Mouse (Mus musculus): ENCODE data around the gene Ociad2. TPM values are rescaled to one million over a fixed set of nuclear protein-coding genes. Genes with fewer than 3 reads are reported as not detected.

The Ociad2 gene
- polyA plus RNA-seq, 1 experiment from 2014 or later, result 1.2 TPM

GRCm38 (mm10) chr5:73293458-73293827 is 47.4 kb downstream of the Ociad2 start:
- Histone ChIP-seq H3K36me3 (replicated peaks; ENCODE audit: insufficient read depth, low read length) (peaks cover 28% of the 10 kb centered on the region), H3K4me1 (ENCODE audit: insufficient read depth) (peaks cover 6% of the 10 kb centered on the region; the same call in 1 of the 2 replicates), H3K27me3 (ENCODE audit: insufficient read depth, low read length) (no peaks in the 10 kb centered on the region), H3K9me3 (ENCODE audit: low read length) (no peaks in the 10 kb centered on the region), H3K4me3 (ENCODE audit: low read depth, low read length) (peak overlapping the region; percentile 99), H3K27ac (ENCODE audit: low read depth) (peak overlapping the region; percentile 99), H3K4me2 (ENCODE audit: low read depth, low read length) (peak overlapping the region; percentile 77), H3K9ac (replicated peaks) (peak overlapping the region; percentile 97)
- DNase-seq (no peak), ATAC-seq (no peak)
- no peak for TF ChIP-seq CTCF (IDR thresholded peaks at IDR 0.05; ENCODE audit: low read depth)
- no peak for TF ChIP-seq EP300 (IDR thresholded peaks at IDR 0.05; ENCODE audit: low read depth)
- WGBS (ENCODE audit: insufficient replicate concordance), result 5% methylated on average over 8 of the region's 8 CpGs

GRCm38 (mm10) chr5:73292502-73293457 is 48.0 kb downstream of the Ociad2 start, which contains the start of gene Ociad1:
TSS of gene Ociad1 (plus strand) at chr5:73292784.
- H3K9me3 ChIP-seq (ENCODE audit: low read length), result no peaks in the 10 kb centered on the region
- DNase-seq (peak; percentile 98), ATAC-seq (peak; percentile 99)
- peak within 1 kb of the TSS; percentile 77 for H3K4me2 ChIP-seq (ENCODE audit: low read depth, low read length)
- no peaks in the 10 kb centered on the region for H3K27me3 ChIP-seq (ENCODE audit: insufficient read depth, low read length)
- no peak; the same call in 1 of the 2 replicates for TF ChIP-seq EP300 (IDR thresholded peaks at IDR 0.05; ENCODE audit: low read depth)
- TF ChIP-seq CTCF (IDR thresholded peaks at IDR 0.05; ENCODE audit: low read depth), result peak; percentile 24; the same call in 1 of the 2 replicates
- peaks cover 22% of the 10 kb centered on the region for H3K36me3 ChIP-seq (replicated peaks; ENCODE audit: insufficient read depth, low read length)
- H3K4me1 ChIP-seq (ENCODE audit: insufficient read depth), result peaks cover 6% of the 10 kb centered on the region; the same call in 1 of the 2 replicates
- under 1% methylated on average over 57 of the region's 58 CpGs for WGBS (ENCODE audit: insufficient replicate concordance)
- peak within 1 kb of the TSS; percentile 97 for H3K9ac ChIP-seq (replicated peaks)
- peak within 1 kb of the TSS; percentile 99 for H3K27ac ChIP-seq (ENCODE audit: low read depth)
- peak within 1 kb of the TSS; percentile 99 for H3K4me3 ChIP-seq (ENCODE audit: low read depth, low read length)

- no peak overlapping the region for H3K9ac ChIP-seq (replicated peaks)
- H3K9me3 ChIP-seq (ENCODE audit: low read length), result no peaks in the 10 kb centered on the region
- H3K4me1 ChIP-seq (ENCODE audit: insufficient read depth), result peaks cover 10% of the 10 kb centered on the region; the same call in 1 of the 2 replicates
- no peak overlapping the region for H3K4me3 ChIP-seq (ENCODE audit: low read depth, low read length)
- H3K4me2 ChIP-seq (ENCODE audit: low read depth, low read length), result no peak overlapping the region
- peaks cover 2% of the 10 kb centered on the region for H3K36me3 ChIP-seq (replicated peaks; ENCODE audit: insufficient read depth, low read length)
- no peak for ATAC-seq
- TF ChIP-seq EP300 (IDR thresholded peaks at IDR 0.05; ENCODE audit: low read depth), result no peak
- no peak for TF ChIP-seq CTCF (IDR thresholded peaks at IDR 0.05; ENCODE audit: low read depth)
- H3K27me3 ChIP-seq (ENCODE audit: insufficient read depth, low read length), result no peaks in the 10 kb centered on the region
- 51% methylated on average over 2 of the region's 2 CpGs for WGBS (ENCODE audit: insufficient replicate concordance)
- no peak for DNase-seq
- no peak overlapping the region for H3K27ac ChIP-seq (ENCODE audit: low read depth)
Observed at GRCm38 (mm10) chr5:73289900-73290299, 50.9 kb downstream of the Ociad2 start.

DNA sequence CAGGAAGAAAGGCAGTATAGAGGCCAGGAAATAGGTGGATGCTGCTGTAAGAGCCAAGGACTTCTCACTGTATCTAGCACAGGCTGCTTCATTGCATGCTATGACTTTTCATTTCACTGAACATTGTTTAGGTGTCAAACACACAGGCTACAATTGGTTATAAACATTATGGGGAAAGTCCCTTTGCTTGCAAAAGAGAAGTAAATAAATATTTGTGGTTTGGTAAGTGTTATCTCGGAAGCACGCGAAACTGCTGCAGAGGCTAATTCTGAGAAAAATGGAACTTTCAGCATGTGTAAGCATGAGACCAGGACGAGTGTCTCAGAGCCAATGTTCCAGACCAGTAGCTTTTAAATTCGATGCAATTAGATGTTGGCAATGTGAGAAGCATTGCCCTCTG is 54.2 kb downstream of the Ociad2 start:
- no peak overlapping the region for H3K4me2 ChIP-seq (ENCODE audit: low read depth, low read length)
- DNase-seq (no peak), ATAC-seq (peak; percentile 21; the same call in 1 of the 2 replicates)
- H3K36me3 ChIP-seq (replicated peaks; ENCODE audit: insufficient read depth, low read length), result no peaks in the 10 kb centered on the region
- TF ChIP-seq EP300 (IDR thresholded peaks at IDR 0.05; ENCODE audit: low read depth) (0 out of 2 replicates have a peak, but pooled peaks have one; percentile 34), CTCF (IDR thresholded peaks at IDR 0.05; ENCODE audit: low read depth) (no peak)
- H3K27ac ChIP-seq (ENCODE audit: low read depth), result no peak overlapping the region
- 24% methylated on average over 5 of the region's 5 CpGs for WGBS (ENCODE audit: insufficient replicate concordance)
- H3K9ac ChIP-seq (replicated peaks), result no peak overlapping the region
- H3K27me3 ChIP-seq (ENCODE audit: insufficient read depth, low read length), result no peaks in the 10 kb centered on the region
- no peaks in the 10 kb centered on the region for H3K9me3 ChIP-seq (ENCODE audit: low read length)
- no peak overlapping the region for H3K4me3 ChIP-seq (ENCODE audit: low read depth, low read length)
- peaks cover 3% of the 10 kb centered on the region; the same call in 1 of the 2 replicates for H3K4me1 ChIP-seq (ENCODE audit: insufficient read depth)

DNA sequence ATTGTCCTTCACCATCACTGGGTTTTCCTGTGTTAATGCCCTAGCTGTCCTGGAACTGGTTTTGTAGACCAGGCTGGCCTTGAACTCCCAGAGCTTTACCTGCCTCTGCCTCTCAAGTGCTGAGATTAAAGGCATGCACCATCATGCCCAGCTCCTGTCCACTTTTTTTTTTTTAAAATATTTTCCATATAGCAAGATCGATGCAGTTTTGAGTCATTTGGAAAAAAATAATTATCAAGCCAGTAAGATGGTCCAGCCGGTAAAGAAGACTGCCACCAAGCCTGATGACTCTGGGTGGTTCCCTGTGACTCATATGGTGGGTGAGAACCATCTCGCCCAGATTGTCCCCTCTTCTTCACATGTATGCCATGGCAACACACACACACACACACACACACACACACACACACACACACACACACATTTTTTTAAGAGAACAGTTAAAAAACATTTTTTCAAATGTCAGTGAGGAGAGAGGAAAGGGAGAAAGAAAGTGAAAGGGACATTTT is 55.3 kb downstream of the Ociad2 start:
- WGBS (ENCODE audit: insufficient replicate concordance), result 80% methylated on average over 3 of the region's 3 CpGs
- Histone ChIP-seq H3K27me3 (ENCODE audit: insufficient read depth, low read length) (no peaks in the 10 kb centered on the region), H3K4me3 (ENCODE audit: low read depth, low read length) (no peak overlapping the region), H3K9ac (replicated peaks) (no peak overlapping the region), H3K36me3 (replicated peaks; ENCODE audit: insufficient read depth, low read length) (no peaks in the 10 kb centered on the region), H3K4me1 (ENCODE audit: insufficient read depth) (peaks cover 3% of the 10 kb centered on the region; the same call in 1 of the 2 replicates), H3K4me2 (ENCODE audit: low read depth, low read length) (no peak overlapping the region), H3K9me3 (ENCODE audit: low read length) (no peaks in the 10 kb centered on the region), H3K27ac (ENCODE audit: low read depth) (no peak overlapping the region)
- TF ChIP-seq CTCF (IDR thresholded peaks at IDR 0.05; ENCODE audit: low read depth) (no peak), EP300 (IDR thresholded peaks at IDR 0.05; ENCODE audit: low read depth) (no peak)
- no peak for DNase-seq
- no peak for ATAC-seq

GRCm38 (mm10) chr5:73284046-73284445 is 56.8 kb downstream of the Ociad2 start:
- Histone ChIP-seq H3K4me2 (ENCODE audit: low read depth, low read length) (no peak overlapping the region), H3K4me1 (ENCODE audit: insufficient read depth) (peaks cover 6% of the 10 kb centered on the region; the same call in 1 of the 2 replicates), H3K27ac (ENCODE audit: low read depth) (no peak overlapping the region), H3K36me3 (replicated peaks; ENCODE audit: insufficient read depth, low read length) (no peaks in the 10 kb centered on the region), H3K9me3 (ENCODE audit: low read length) (no peaks in the 10 kb centered on the region), H3K4me3 (ENCODE audit: low read depth, low read length) (no peak overlapping the region), H3K27me3 (ENCODE audit: insufficient read depth, low read length) (no peaks in the 10 kb centered on the region), H3K9ac (replicated peaks) (no peak overlapping the region)
- TF ChIP-seq CTCF (IDR thresholded peaks at IDR 0.05; ENCODE audit: low read depth) (no peak), EP300 (IDR thresholded peaks at IDR 0.05; ENCODE audit: low read depth) (no peak)
- no peak for DNase-seq
- ATAC-seq, result no peak
